ENCODE assay signal across 7 mouse cellular contexts in the genomic region with DNA sequence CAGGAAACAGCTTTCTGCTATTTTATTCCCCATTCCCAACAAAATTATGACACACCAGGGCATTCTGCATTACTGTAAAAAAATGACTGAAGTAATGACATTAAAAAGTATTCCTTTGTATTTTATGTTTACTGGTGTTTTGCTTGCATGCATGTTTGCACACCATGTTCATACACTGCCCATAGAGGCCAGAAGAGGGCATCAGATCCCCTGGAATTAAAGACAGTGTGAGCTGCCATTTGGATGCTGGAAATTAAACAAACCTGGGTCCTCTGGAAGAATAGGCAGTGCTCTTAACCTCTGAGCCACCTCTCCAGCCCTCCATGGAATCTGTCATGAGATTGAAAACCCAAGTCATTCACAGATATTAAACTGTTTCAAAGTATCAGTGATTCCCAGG.
DNase-seq lines count a peak whose midpoint lies in the region.

No protein-coding gene starts in this region.

- intact Hi-C loops in heart, postnatal 10 days (cut with DNase I), result loop anchor here (2.0 to 5.0 kb wide), 4 partner anchors 80 to 200 kb away; no protein-coding TSS in a partner anchor
- intact Hi-C loops in heart, postnatal 25 days (cut with DNase I), result loop anchor here (1.0 to 10.0 kb wide), 5 partner anchors 47 to 418 kb away; partner anchors contain the start of gene Pla2g10

- peak; percentile 62 to 67 for DNase-seq in heart, postnatal 10 days
- DNase-seq in heart, postnatal 25 days (ENCODE audit: low spot score), result no peak
- DNase-seq in A20 (ENCODE audit: low read depth, low spot score), result peak; percentile 51
- peak; percentile 6 for DNase-seq in MEL-GATA-1-ER (ENCODE audit: extremely low read depth, low read depth)
- DNase-seq in kidney, postnatal 10 days, result peak; percentile 63
- no peak for DNase-seq in right cerebral cortex, postnatal 36 days (ENCODE audit: low spot score in 2 of 2)
- DNase-seq in urinary bladder, postnatal 10 days (ENCODE audit: low spot score), result no peak

Comparison
In these comparisons a context has a peak if more than half of its experiments do, and no peak if none do; other contexts are left out.
1. DNase-seq: peak in heart, postnatal 10 days (2 of 2), A20 (single experiment), MEL-GATA-1-ER (single experiment) and kidney, postnatal 10 days (single experiment); none in heart, postnatal 25 days (single experiment), right cerebral cortex, postnatal 36 days (0 of 2) and urinary bladder, postnatal 10 days (single experiment).